Mouse (Mus musculus): ENCODE measurements at regions not wholly inside any gene's neighbourhood (a gene's known extent, or its start where the extent isn't known, plus 50 kb on each side); places are given as distances from the start of the nearest gene placed in this dataset.

GRCm38 (mm10) chr4:31618026-31618425, 345.9 kb upstream of the Map3k7 start:
- 66% methylated on average over 4 of the region's 4 CpGs for WGBS
- Histone ChIP-seq H3K4me3 (no peak overlapping the region), H3K4me1 (peaks cover 13% of the 10 kb centered on the region), H3K36me3 (replicated peaks) (no peaks in the 10 kb centered on the region), H3K27me3 (replicated peaks; ENCODE audit: low read depth, poor library complexity, severe bottlenecking) (no peaks in the 10 kb centered on the region; the same call in 1 of the 2 replicates), H3K9me3 (no peaks in the 10 kb centered on the region), H3K27ac (replicated peaks) (no peak overlapping the region)
- no peak for DNase-seq (ENCODE audit: low spot score)

- Histone ChIP-seq H3K27me3 (replicated peaks; ENCODE audit: low read depth, poor library complexity, severe bottlenecking) (peaks cover 5% of the 10 kb centered on the region; the same call in 1 of the 2 replicates), H3K27ac (replicated peaks) (no peak overlapping the region), H3K4me3 (no peak overlapping the region), H3K4me1 (0 out of 2 replicates have a peak, but pooled peaks cover 5% of the 10 kb centered on the region), H3K9me3 (no peaks in the 10 kb centered on the region), H3K36me3 (replicated peaks) (no peaks in the 10 kb centered on the region)
- WGBS = 94% methylated on average over 2 of the region's 2 CpGs
- no peak for DNase-seq (ENCODE audit: low spot score)
Observed at GRCm38 (mm10) chr4:31621205-31621604, 342.7 kb upstream of the Map3k7 start.

- DNase-seq (ENCODE audit: low spot score) = no peak
- no peaks in the 10 kb centered on the region for H3K36me3 ChIP-seq (replicated peaks)
- peaks cover 5% of the 10 kb centered on the region for H3K4me1 ChIP-seq
- 0 out of 2 replicates have a peak, but pooled peaks cover 5% of the 10 kb centered on the region for H3K27me3 ChIP-seq (replicated peaks; ENCODE audit: low read depth, poor library complexity, severe bottlenecking)
- H3K4me3 ChIP-seq = no peak overlapping the region
- 63% methylated on average over 3 of the region's 3 CpGs for WGBS
- no peaks in the 10 kb centered on the region for H3K9me3 ChIP-seq
- H3K27ac ChIP-seq (replicated peaks) = no peak overlapping the region
Observed at GRCm38 (mm10) chr4:31627053-31627452, 336.8 kb upstream of the Map3k7 start.

- peaks cover 5% of the 10 kb centered on the region for H3K4me1 ChIP-seq
- WGBS = 93% methylated on average over 10 of the region's 10 CpGs
- DNase-seq (ENCODE audit: low spot score) = no peak
- H3K27ac ChIP-seq (replicated peaks) = no peak overlapping the region
- H3K36me3 ChIP-seq (replicated peaks) = no peaks in the 10 kb centered on the region
- no peak overlapping the region for H3K4me3 ChIP-seq
- no peaks in the 10 kb centered on the region for H3K9me3 ChIP-seq
- 0 out of 2 replicates have a peak, but pooled peaks cover 5% of the 10 kb centered on the region for H3K27me3 ChIP-seq (replicated peaks; ENCODE audit: low read depth, poor library complexity, severe bottlenecking)
Observed at GRCm38 (mm10) chr4:31627777-31628176, 336.1 kb upstream of the Map3k7 start.

- WGBS = 90% methylated on average over 6 of the region's 6 CpGs
- H3K27ac ChIP-seq (replicated peaks) = no peak overlapping the region
- no peaks in the 10 kb centered on the region for H3K9me3 ChIP-seq
- DNase-seq (ENCODE audit: low spot score) = no peak
- H3K4me3 ChIP-seq = no peak overlapping the region
- no peaks in the 10 kb centered on the region for H3K4me1 ChIP-seq
- no peaks in the 10 kb centered on the region for H3K36me3 ChIP-seq (replicated peaks)
- H3K27me3 ChIP-seq (replicated peaks; ENCODE audit: low read depth, poor library complexity, severe bottlenecking) = no peaks in the 10 kb centered on the region
Observed at GRCm38 (mm10) chr4:31638564-31638963, 325.3 kb upstream of the Map3k7 start.

- 65% methylated on average over 9 of the region's 9 CpGs for WGBS
- DNase-seq (ENCODE audit: low spot score) = peak; percentile 38
- Histone ChIP-seq H3K4me1 (no peaks in the 10 kb centered on the region), H3K36me3 (replicated peaks) (no peaks in the 10 kb centered on the region), H3K27ac (replicated peaks) (no peak overlapping the region), H3K27me3 (replicated peaks; ENCODE audit: low read depth, poor library complexity, severe bottlenecking) (no peaks in the 10 kb centered on the region), H3K4me3 (no peak overlapping the region), H3K9me3 (no peaks in the 10 kb centered on the region)
Observed at GRCm38 (mm10) chr4:31642161-31642560, 321.7 kb upstream of the Map3k7 start.

GRCm38 (mm10) chr4:31642593-31643290, 321.2 kb upstream of the Map3k7 start:
- Histone ChIP-seq H3K27me3 (replicated peaks; ENCODE audit: low read depth, poor library complexity, severe bottlenecking) (no peaks in the 10 kb centered on the region), H3K4me1 (no peaks in the 10 kb centered on the region), H3K27ac (replicated peaks) (0 out of 2 replicates have a peak overlapping the region, but pooled peaks have one; percentile 4), H3K9me3 (no peaks in the 10 kb centered on the region), H3K36me3 (replicated peaks) (no peaks in the 10 kb centered on the region), H3K4me3 (no peak overlapping the region)
- DNase-seq (ENCODE audit: low spot score) = no peak
- 81% methylated on average over 10 of the region's 10 CpGs for WGBS

GRCm38 (mm10) chr4:31648631-31649368, 315.1 kb upstream of the Map3k7 start:
- no peaks in the 10 kb centered on the region for H3K27me3 ChIP-seq (replicated peaks; ENCODE audit: low read depth, poor library complexity, severe bottlenecking)
- no peaks in the 10 kb centered on the region for H3K36me3 ChIP-seq (replicated peaks)
- WGBS = 91% methylated on average over 8 of the region's 8 CpGs
- no peaks in the 10 kb centered on the region for H3K9me3 ChIP-seq
- no peak overlapping the region for H3K27ac ChIP-seq (replicated peaks)
- no peaks in the 10 kb centered on the region for H3K4me1 ChIP-seq
- DNase-seq (ENCODE audit: low spot score) = no peak
- H3K4me3 ChIP-seq = no peak overlapping the region

GRCm38 (mm10) chr4:31655364-31656106, 308.4 kb upstream of the Map3k7 start:
- no peak for DNase-seq (ENCODE audit: low spot score)
- Histone ChIP-seq H3K9me3 (no peaks in the 10 kb centered on the region), H3K36me3 (replicated peaks) (no peaks in the 10 kb centered on the region), H3K27me3 (replicated peaks; ENCODE audit: low read depth, poor library complexity, severe bottlenecking) (no peaks in the 10 kb centered on the region), H3K4me3 (no peak overlapping the region), H3K4me1 (no peaks in the 10 kb centered on the region), H3K27ac (replicated peaks) (no peak overlapping the region)
- 89% methylated on average over 11 of the region's 11 CpGs for WGBS

GRCm38 (mm10) chr4:31656111-31656510, 307.8 kb upstream of the Map3k7 start:
- Histone ChIP-seq H3K9me3 (no peaks in the 10 kb centered on the region), H3K27ac (replicated peaks) (no peak overlapping the region), H3K27me3 (replicated peaks; ENCODE audit: low read depth, poor library complexity, severe bottlenecking) (no peaks in the 10 kb centered on the region), H3K4me1 (peaks cover 5% of the 10 kb centered on the region; the same call in 1 of the 2 replicates), H3K4me3 (no peak overlapping the region), H3K36me3 (replicated peaks) (no peaks in the 10 kb centered on the region)
- WGBS = 91% methylated on average over 8 of the region's 8 CpGs
- no peak for DNase-seq (ENCODE audit: low spot score)

- no peak overlapping the region for H3K4me3 ChIP-seq
- 72% methylated on average over 5 of the region's 5 CpGs for WGBS
- H3K27ac ChIP-seq (replicated peaks) = no peak overlapping the region
- H3K4me1 ChIP-seq = peaks cover 11% of the 10 kb centered on the region; the same call in 1 of the 2 replicates
- no peaks in the 10 kb centered on the region for H3K36me3 ChIP-seq (replicated peaks)
- H3K9me3 ChIP-seq = no peaks in the 10 kb centered on the region
- H3K27me3 ChIP-seq (replicated peaks; ENCODE audit: low read depth, poor library complexity, severe bottlenecking) = no peaks in the 10 kb centered on the region
- no peak for DNase-seq (ENCODE audit: low spot score)
Observed at GRCm38 (mm10) chr4:31658820-31659219, 305.1 kb upstream of the Map3k7 start.

GRCm38 (mm10) chr4:31660896-31661295, 303.0 kb upstream of the Map3k7 start:
- Histone ChIP-seq H3K4me3 (no peak overlapping the region), H3K9me3 (no peaks in the 10 kb centered on the region), H3K4me1 (peaks cover 11% of the 10 kb centered on the region; the same call in 1 of the 2 replicates), H3K27me3 (replicated peaks; ENCODE audit: low read depth, poor library complexity, severe bottlenecking) (no peaks in the 10 kb centered on the region), H3K27ac (replicated peaks) (no peak overlapping the region), H3K36me3 (replicated peaks) (no peaks in the 10 kb centered on the region)
- no peak for DNase-seq (ENCODE audit: low spot score)
- 21% methylated on average over 4 of the region's 4 CpGs for WGBS
